Mouse (Mus musculus) limb, embryonic 12.5 days (tissue): ENCODE measurements at regions not wholly inside any gene's neighbourhood (a gene's known extent, or its start where the extent isn't known, plus 50 kb on each side); places are given as distances from the start of the nearest gene placed in this dataset.
A peak's percentile ranks its signal among the peaks of the same experiment; 100 is the strongest.

Experiments
- ATAC-seq: fragments of 200-750 bp; cut with Nextera tagmentation; 2 replicates; pipeline ENCODE4 v1.8.0; 2017; ENCODE audit warnings: low read depth, moderate TSS enrichment; ENCODE audit not compliant: insufficient number of reproducible peaks, insufficient read depth, low FRiP score, low TSS enrichment
- H3K27ac ChIP-seq: fragments of 300-500 bp; sonication (generic); 2 replicates; pipeline ENCODE4 v1.5.1; 2016; ENCODE audit warnings: mild to moderate bottlenecking, moderate library complexity
- H3K27me3 ChIP-seq: fragments of 300-500 bp; sonication (generic); 2 replicates; pipeline ENCODE4 v1.6.1; 2016; ENCODE audit warnings: mild to moderate bottlenecking, moderate library complexity
- H3K36me3 ChIP-seq: fragments of 300-500 bp; sonication (generic); 2 replicates; pipeline ENCODE4 v1.6.1; 2016; ENCODE audit warnings: mild to moderate bottlenecking, moderate library complexity
- H3K4me1 ChIP-seq: fragments of 300-500 bp; sonication (generic); replicated peaks from 2 replicates; pipeline ENCODE4 v1.6.1; 2016
- H3K4me2 ChIP-seq: fragments of 300-500 bp; sonication (generic); 2 replicates; pipeline ENCODE4 v1.6.1; 2016; ENCODE audit warnings: mild to moderate bottlenecking, moderate library complexity
- H3K4me3 ChIP-seq: fragments of 300-500 bp; sonication (generic); replicated peaks from 2 replicates; pipeline ENCODE4 v1.5.1; 2016; ENCODE audit warnings: mild to moderate bottlenecking
- H3K9ac ChIP-seq: fragments of 300-500 bp; sonication (generic); replicated peaks from 2 replicates; pipeline ENCODE4 v1.6.1; 2016; ENCODE audit warnings: mild to moderate bottlenecking, moderate library complexity
- H3K9me3 ChIP-seq: fragments of 300-500 bp; sonication (generic); 2 replicates; pipeline ENCODE4 v1.6.1; 2016; ENCODE audit warnings: mild to moderate bottlenecking, moderate library complexity
- WGBS: fragments of 180-500 bp; shearing (Covaris S2); methylation state at CpG from one replicate; pipeline ENCODE4 v1.1.7; 2016; 5-methylcytosine and 5-hydroxymethylcytosine counted together

GRCm38 (mm10) chr5:119366296-119366695 is 304.2 kb upstream of the Tbx3 start:
- H3K4me3 ChIP-seq = no peak overlapping the region
- H3K4me2 ChIP-seq = no peak overlapping the region
- H3K27ac ChIP-seq = no peak overlapping the region
- WGBS = 33% methylated on average over 5 of the region's 5 CpGs
- H3K36me3 ChIP-seq = no peaks in the 10 kb centered on the region
- H3K27me3 ChIP-seq = peaks cover 74% of the 10 kb centered on the region
- no peak overlapping the region for H3K9ac ChIP-seq
- no peaks in the 10 kb centered on the region for H3K9me3 ChIP-seq
- peaks cover 6% of the 10 kb centered on the region; the same call in 1 of the 2 replicates for H3K4me1 ChIP-seq
- ATAC-seq = no peak

GRCm38 (mm10) chr5:119370481-119370880 is 300.0 kb upstream of the Tbx3 start:
- WGBS = 68% methylated on average over 12 of the region's 12 CpGs
- no peak overlapping the region for H3K9ac ChIP-seq
- no peak for ATAC-seq
- H3K4me1 ChIP-seq = peaks cover 6% of the 10 kb centered on the region; the same call in 1 of the 2 replicates
- peaks cover 64% of the 10 kb centered on the region for H3K27me3 ChIP-seq
- H3K27ac ChIP-seq = no peak overlapping the region
- H3K4me2 ChIP-seq = peak overlapping the region; percentile 23
- no peaks in the 10 kb centered on the region for H3K9me3 ChIP-seq
- no peaks in the 10 kb centered on the region for H3K36me3 ChIP-seq
- H3K4me3 ChIP-seq = no peak overlapping the region

GRCm38 (mm10) chr5:119370931-119371330 is 299.5 kb upstream of the Tbx3 start:
- no peak for ATAC-seq
- Histone ChIP-seq H3K27me3 (peaks cover 61% of the 10 kb centered on the region), H3K27ac (no peak overlapping the region), H3K4me2 (peak overlapping the region; percentile 23), H3K9ac (no peak overlapping the region), H3K9me3 (no peaks in the 10 kb centered on the region), H3K4me1 (peaks cover 6% of the 10 kb centered on the region; the same call in 1 of the 2 replicates), H3K4me3 (no peak overlapping the region), H3K36me3 (no peaks in the 10 kb centered on the region)
- WGBS = 49% methylated on average over 16 of the region's 16 CpGs

GRCm38 (mm10) chr5:119373774-119374700 is 296.4 kb upstream of the Tbx3 start:
- Histone ChIP-seq H3K27ac (no peak overlapping the region), H3K4me2 (no peak overlapping the region), H3K9me3 (no peaks in the 10 kb centered on the region), H3K36me3 (no peaks in the 10 kb centered on the region), H3K4me1 (peaks cover 11% of the 10 kb centered on the region), H3K27me3 (peaks cover 71% of the 10 kb centered on the region), H3K9ac (no peak overlapping the region), H3K4me3 (no peak overlapping the region)
- WGBS = 84% methylated on average over 24 of the region's 24 CpGs
- no peak for ATAC-seq

GRCm38 (mm10) chr5:119374861-119375260 is 295.6 kb upstream of the Tbx3 start:
- Histone ChIP-seq H3K4me1 (peaks cover 12% of the 10 kb centered on the region), H3K4me2 (no peak overlapping the region), H3K27ac (no peak overlapping the region), H3K9ac (no peak overlapping the region), H3K36me3 (no peaks in the 10 kb centered on the region), H3K27me3 (peaks cover 73% of the 10 kb centered on the region), H3K9me3 (no peaks in the 10 kb centered on the region), H3K4me3 (no peak overlapping the region)
- no peak for ATAC-seq
- 82% methylated on average over 3 of the region's 3 CpGs for WGBS

GRCm38 (mm10) chr5:119378261-119378660 is 292.2 kb upstream of the Tbx3 start:
- no peak overlapping the region for H3K4me2 ChIP-seq
- ATAC-seq = no peak
- H3K27ac ChIP-seq = no peak overlapping the region
- H3K36me3 ChIP-seq = no peaks in the 10 kb centered on the region
- 0 out of 2 replicates have a peak, but pooled peaks cover 4% of the 10 kb centered on the region for H3K9me3 ChIP-seq
- 9% methylated on average over 8 of the region's 8 CpGs for WGBS
- peaks cover 73% of the 10 kb centered on the region for H3K27me3 ChIP-seq
- H3K4me3 ChIP-seq = no peak overlapping the region
- no peak overlapping the region for H3K9ac ChIP-seq
- H3K4me1 ChIP-seq = peaks cover 15% of the 10 kb centered on the region

GRCm38 (mm10) chr5:119379915-119380432 is 290.5 kb upstream of the Tbx3 start:
- Histone ChIP-seq H3K27me3 (peaks cover 66% of the 10 kb centered on the region), H3K27ac (no peak overlapping the region), H3K4me3 (no peak overlapping the region), H3K9me3 (0 out of 2 replicates have a peak, but pooled peaks cover 4% of the 10 kb centered on the region), H3K4me2 (no peak overlapping the region), H3K9ac (no peak overlapping the region), H3K4me1 (peaks cover 15% of the 10 kb centered on the region), H3K36me3 (no peaks in the 10 kb centered on the region)
- no peak for ATAC-seq
- WGBS = 23% methylated on average over 6 of the region's 6 CpGs

- Histone ChIP-seq H3K27me3 (peaks cover 67% of the 10 kb centered on the region), H3K4me1 (peaks cover 15% of the 10 kb centered on the region), H3K9ac (no peak overlapping the region), H3K4me2 (no peak overlapping the region), H3K27ac (no peak overlapping the region), H3K9me3 (0 out of 2 replicates have a peak, but pooled peaks cover 4% of the 10 kb centered on the region), H3K4me3 (no peak overlapping the region), H3K36me3 (no peaks in the 10 kb centered on the region)
- WGBS = 48% methylated on average over 12 of the region's 12 CpGs
- ATAC-seq = no peak
These were observed 289.0 kb upstream of the Tbx3 start for GRCm38 (mm10) chr5:119381495-119381894.

GRCm38 (mm10) chr5:119385506-119385905 is 285.0 kb upstream of the Tbx3 start:
- H3K4me1 ChIP-seq = peaks cover 15% of the 10 kb centered on the region
- no peaks in the 10 kb centered on the region for H3K36me3 ChIP-seq
- H3K27ac ChIP-seq = no peak overlapping the region
- H3K27me3 ChIP-seq = peaks cover 43% of the 10 kb centered on the region
- WGBS = 87% methylated on average over 10 of the region's 10 CpGs
- no peak overlapping the region for H3K4me2 ChIP-seq
- H3K9ac ChIP-seq = no peak overlapping the region
- 0 out of 2 replicates have a peak, but pooled peaks cover 4% of the 10 kb centered on the region for H3K9me3 ChIP-seq
- H3K4me3 ChIP-seq = no peak overlapping the region
- ATAC-seq = no peak

GRCm38 (mm10) chr5:119386821-119387220 is 283.6 kb upstream of the Tbx3 start:
- Histone ChIP-seq H3K4me3 (no peak overlapping the region), H3K4me1 (peaks cover 14% of the 10 kb centered on the region), H3K9ac (no peak overlapping the region), H3K9me3 (0 out of 2 replicates have a peak, but pooled peaks cover 4% of the 10 kb centered on the region), H3K4me2 (no peak overlapping the region), H3K27me3 (peaks cover 34% of the 10 kb centered on the region), H3K36me3 (no peaks in the 10 kb centered on the region), H3K27ac (no peak overlapping the region)
- ATAC-seq = no peak
- WGBS = 73% methylated on average over 8 of the region's 8 CpGs

GRCm38 (mm10) chr5:119387261-119387660 is 283.2 kb upstream of the Tbx3 start:
- peaks cover 14% of the 10 kb centered on the region for H3K4me1 ChIP-seq
- H3K27me3 ChIP-seq = peaks cover 32% of the 10 kb centered on the region
- no peaks in the 10 kb centered on the region for H3K9me3 ChIP-seq
- 58% methylated on average over 2 of the region's 2 CpGs for WGBS
- H3K4me3 ChIP-seq = no peak overlapping the region
- H3K36me3 ChIP-seq = no peaks in the 10 kb centered on the region
- H3K9ac ChIP-seq = no peak overlapping the region
- no peak overlapping the region for H3K27ac ChIP-seq
- H3K4me2 ChIP-seq = no peak overlapping the region
- no peak for ATAC-seq
